Mouse (Mus musculus): Measurements from ENCODE around the gene Baz2b. TPM values are rescaled to one million over a fixed set of nuclear protein-coding genes. Genes with fewer than 3 reads are reported as not detected.

The Baz2b gene
- 47.2 TPM for polyA plus RNA-seq (2017; shearing (Covaris generic))

GRCm38 (mm10) chr2:60209703-60210651, at the start of gene Baz2b, which contains the start of gene March7:
Baz2b (minus strand) TSS chr2:60209839.
March7 (plus strand) TSS chr2:60209887.

DNA sequence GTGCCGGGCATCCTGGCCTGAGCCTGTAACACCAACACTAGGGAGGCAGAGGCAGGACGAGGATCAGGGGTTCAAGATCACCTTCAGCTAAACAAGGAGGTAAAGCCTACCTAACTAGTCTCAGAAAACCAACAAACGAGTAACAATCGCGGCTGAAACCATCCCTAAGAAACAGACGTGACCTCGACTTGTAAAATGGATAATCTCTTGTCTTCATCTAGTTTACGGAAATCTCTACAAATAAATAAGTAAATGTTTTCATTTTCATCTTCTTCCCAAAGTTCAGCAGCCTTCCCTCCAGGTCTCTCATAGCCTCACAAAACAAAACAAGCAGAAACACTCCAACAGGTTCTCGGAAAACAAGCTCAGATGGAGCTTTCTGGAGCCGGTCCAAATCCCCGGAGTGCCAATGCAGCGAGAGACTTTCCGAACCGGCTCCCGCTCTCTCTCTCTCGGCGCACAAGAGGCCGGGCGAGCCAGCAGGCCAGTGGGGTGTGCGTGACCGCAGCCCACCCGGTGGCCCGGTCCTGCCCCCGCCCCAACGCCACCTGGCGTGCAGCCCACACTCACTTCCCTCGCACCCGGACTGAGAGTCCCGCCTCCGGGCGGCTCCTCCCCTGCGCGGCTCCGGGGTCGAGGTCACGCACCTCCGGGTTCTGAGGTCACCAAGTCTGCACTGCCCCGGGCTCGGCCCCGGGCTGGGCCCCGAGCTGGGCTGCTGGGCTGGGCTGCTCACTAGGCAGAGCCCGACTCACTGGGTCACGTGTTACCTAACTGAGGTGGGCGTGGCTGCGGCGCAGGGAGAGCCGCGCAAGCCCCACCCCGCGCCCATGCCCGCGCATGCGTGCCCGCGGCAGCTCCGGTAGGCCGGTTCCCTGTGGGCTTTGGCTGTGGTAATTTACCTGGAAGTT, 327.6 kb downstream of the Baz2b start, which contains the start of gene Wdsub1:
Wdsub1 (minus strand) TSS at position 761 of the 911 bp plus-strand sequence.

Other genes with a start within 250 kb of the Baz2b start
- gene March7, start within 50 bp of the Baz2b start, polyA plus RNA-seq (2017; shearing (Covaris generic)): 209 TPM
- 1.2 TPM for gene Cd302, start 74.6 kb upstream of the Baz2b start, polyA plus RNA-seq (2017; shearing (Covaris generic))
- 28.3 TPM for gene Ly75, start 173.5 kb upstream of the Baz2b start, polyA plus RNA-seq (2017; shearing (Covaris generic))